Mouse (Mus musculus): ENCODE measurements around the gene Prrx2.
A peak's percentile ranks its signal among the peaks of the same experiment; 100 is the strongest.

Prrx2 gene

GRCm38 (mm10) chr2:30870863-30871262, 36.1 kb downstream of the Prrx2 start:
- no peak for DNase-seq (ENCODE audit: low read depth, low spot score)

DNA sequence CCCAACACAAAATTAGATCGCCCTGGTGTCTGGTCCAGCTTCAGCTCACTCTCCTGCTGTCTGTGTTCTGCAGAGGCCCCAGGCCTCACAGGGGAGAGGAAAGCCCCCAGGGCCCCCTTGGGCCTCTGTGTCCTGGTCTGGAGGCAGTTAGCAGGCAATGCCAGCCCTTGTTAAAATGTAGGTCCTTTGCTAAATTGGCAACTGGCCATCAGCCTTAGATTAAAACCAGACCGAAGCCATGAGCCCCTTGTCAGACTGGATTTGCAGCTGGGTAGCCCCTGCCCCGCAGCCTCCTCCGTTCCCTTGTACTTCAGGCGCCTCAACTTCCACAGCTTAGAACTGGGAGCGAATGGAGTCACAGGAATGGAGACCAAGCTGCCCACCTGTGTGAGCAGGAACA, 37.9 kb downstream of the Prrx2 start:
- DNase-seq (ENCODE audit: low read depth, low spot score): peak; percentile 95

DNA sequence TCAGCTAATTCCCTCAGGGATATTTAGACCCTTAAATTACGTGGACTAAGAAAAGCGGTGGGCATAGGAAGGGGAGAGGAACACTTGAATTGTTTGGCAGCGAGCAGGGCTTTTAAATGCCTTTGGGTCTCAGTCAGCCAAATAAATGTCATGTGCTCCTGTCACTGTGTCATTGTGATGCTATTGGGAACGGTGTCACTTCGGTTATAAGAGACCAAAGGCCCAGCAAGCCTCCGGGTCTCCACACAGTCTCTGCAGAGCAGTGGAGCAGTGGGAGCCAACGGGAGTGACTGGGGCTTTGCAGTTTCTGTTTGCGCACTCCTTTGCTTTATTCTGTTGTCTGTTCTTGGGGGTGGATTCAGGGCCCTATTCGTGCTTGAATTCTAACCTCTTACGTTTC, 39.7 kb downstream of the Prrx2 start:
- no peak for DNase-seq (ENCODE audit: low read depth, low spot score)

DNA sequence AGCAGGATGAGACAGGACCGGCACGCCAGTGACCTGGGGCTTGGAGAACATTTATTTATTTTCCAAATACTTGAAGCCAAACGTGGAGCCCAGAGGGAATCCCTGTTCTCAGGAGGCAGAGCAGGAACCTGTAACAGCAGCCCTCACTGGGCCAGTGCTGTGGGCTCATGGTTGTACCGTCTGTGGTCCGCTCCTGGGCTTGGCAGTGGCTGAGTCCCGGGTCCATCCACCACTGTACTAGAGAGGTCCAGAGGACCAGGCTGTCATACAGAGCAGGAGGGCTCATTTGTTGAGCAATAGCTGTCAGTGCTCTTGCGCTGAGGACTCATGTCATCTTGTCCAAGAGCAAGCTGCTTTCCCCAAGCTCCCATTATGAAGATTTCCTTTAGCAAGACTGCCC, 40.3 kb downstream of the Prrx2 start:
- DNase-seq (ENCODE audit: low read depth, low spot score): no peak

DNA sequence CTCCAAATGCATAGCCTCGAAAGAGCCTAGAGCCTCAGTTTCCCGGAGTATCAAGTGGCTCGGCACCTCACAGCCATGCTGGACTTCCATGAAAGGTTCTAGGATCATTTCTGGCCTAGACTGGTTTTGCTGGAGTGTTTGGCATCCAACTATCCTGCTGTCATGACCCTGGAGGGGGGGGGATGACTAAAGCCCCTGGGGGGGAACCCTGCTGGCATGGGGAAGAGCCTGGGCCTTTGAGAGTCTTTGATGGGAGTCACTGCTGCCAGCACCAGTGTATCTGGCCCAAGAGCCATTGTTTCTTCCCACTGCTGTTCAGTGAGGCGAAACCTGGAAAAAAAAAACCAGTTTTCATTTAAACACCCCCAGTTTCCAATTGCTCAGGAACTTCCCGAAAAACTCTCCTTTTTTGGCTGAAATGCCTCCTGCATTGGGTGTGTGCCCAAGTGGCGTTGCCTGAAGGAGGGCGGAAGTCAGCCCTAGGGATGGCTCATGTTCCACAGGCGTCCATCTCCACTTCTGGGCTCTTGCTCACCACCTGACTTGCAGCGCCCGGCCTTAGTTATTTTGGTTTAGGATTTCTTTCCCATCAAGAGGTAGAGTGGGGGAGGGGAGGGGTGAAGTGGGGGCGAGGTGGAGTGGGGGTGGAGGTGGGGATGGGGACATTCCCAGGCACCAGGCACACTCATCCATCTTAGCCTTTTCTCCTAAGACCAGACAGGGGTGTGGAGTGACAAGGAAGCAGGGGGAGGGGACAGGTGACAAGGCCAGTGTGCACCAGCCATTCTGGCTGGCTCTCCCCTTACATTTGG, 41.1 kb downstream of the Prrx2 start:
- DNase-seq (ENCODE audit: low read depth, low spot score): peak; percentile 46

GRCm38 (mm10) chr2:30879481-30879880, 44.7 kb downstream of the Prrx2 start:
- no peak for DNase-seq (ENCODE audit: low read depth, low spot score)

- DNase-seq (ENCODE audit: low read depth, low spot score): no peak
These were observed 46.4 kb downstream of the Prrx2 start for GRCm38 (mm10) chr2:30881215-30881614.

DNA sequence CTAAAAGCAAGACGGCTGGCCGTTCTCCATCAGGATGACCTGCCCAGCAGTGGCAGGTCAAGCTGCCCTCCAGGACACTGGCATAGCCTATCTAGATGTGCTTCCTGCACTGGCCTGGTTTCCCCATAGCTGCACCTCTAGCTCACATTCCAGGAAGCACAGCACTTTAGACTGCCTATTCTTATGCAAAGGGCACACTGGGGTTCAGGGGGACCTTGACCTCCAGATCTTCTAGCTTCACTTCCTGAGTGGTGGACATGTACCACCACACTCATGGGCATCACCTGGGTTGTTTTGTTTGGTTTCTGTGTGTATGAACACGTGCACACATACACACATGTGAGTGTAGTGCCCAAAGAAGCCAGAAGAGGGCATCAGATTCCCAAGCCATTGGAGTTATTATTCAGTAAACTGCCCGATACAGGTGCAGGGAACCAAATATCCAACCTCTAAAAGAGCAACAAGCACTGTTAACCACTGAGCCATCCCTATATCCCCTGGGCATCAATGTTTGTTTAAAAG, 50.1 kb downstream of the Prrx2 start:
- DNase-seq (ENCODE audit: low read depth, low spot score): no peak

- peak; percentile 67 for DNase-seq (ENCODE audit: low read depth, low spot score)
These were observed 50.8 kb downstream of the Prrx2 start for GRCm38 (mm10) chr2:30885453-30886163.

GRCm38 (mm10) chr2:30891002-30891401, 56.2 kb downstream of the Prrx2 start:
- DNase-seq (ENCODE audit: low read depth, low spot score): peak; percentile 74

DNA sequence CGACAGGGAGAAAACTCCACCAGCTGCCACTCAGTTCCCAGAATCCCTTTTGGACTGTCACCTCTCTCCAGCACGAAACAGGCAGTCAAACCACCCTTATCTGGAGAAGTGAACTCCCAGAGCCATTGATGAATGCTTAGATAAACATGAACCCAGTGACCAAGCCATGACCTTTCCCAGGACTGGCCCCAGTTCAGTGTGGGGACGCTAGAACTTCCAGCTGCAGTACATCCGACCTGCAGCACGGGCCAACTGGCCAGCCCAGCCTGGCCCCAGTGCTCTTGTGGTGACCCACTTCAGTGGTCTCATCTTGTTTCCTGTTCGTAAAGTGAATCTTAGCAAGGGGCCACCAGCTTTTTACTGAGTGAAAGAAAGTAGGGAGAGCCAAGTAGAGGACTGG, 58.6 kb downstream of the Prrx2 start:
- DNase-seq (ENCODE audit: low read depth, low spot score): no peak

DNA sequence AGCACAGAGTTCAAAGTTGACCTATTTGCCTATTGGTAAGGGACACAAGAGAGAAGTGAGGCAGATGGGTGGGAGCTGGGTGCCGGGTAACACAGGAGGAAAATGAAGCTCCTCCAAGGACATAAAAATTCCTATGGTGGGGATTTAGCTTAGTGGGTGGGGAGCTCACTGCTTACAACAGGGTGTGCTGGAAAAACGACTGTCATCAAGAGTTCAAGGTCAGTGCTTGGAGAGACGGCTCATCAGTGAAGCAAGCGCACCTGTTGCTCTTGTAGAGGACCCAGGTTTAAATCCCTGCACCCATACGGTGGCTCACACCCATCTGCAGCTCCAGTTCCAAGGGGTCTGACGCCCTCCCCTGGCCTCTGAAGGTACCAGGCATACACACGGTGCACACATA, 59.2 kb downstream of the Prrx2 start:
- no peak for DNase-seq (ENCODE audit: low read depth, low spot score)

- no peak for DNase-seq (ENCODE audit: low read depth, low spot score)
These were observed 62.5 kb downstream of the Prrx2 start for GRCm38 (mm10) chr2:30897291-30897690.

DNA sequence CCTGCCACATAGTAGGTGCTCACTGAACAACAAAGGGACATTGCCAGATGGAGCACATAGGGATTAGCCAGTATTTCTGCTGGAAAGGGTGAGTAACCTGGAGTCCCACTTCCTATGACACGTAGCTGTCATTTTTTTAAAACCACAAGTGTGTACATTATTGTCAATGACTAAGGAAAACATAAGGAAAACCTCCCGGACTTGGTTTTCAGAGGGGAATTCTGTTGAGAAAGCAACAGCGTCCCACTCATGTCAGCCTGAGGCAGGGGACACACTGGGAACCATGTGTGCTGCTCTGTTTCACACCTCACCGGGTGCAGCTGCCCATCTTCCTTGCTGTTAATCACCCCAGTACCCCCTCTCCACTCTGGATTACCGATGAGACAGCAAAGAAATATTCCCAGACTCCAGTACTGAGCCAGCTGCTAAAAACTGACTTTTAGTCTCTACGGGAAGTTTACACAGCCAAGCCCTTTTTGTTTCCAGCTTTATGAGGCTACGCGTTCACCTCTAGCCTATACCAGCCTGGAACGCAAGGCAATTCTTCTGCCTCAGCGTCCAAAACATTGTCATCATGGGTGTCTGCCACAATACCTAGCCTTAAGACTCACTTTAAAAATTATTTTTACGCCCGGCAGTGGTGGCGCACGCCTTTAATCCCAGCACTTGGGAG, 64.8 kb downstream of the Prrx2 start:
- no peak for DNase-seq (ENCODE audit: low read depth, low spot score)

DNA sequence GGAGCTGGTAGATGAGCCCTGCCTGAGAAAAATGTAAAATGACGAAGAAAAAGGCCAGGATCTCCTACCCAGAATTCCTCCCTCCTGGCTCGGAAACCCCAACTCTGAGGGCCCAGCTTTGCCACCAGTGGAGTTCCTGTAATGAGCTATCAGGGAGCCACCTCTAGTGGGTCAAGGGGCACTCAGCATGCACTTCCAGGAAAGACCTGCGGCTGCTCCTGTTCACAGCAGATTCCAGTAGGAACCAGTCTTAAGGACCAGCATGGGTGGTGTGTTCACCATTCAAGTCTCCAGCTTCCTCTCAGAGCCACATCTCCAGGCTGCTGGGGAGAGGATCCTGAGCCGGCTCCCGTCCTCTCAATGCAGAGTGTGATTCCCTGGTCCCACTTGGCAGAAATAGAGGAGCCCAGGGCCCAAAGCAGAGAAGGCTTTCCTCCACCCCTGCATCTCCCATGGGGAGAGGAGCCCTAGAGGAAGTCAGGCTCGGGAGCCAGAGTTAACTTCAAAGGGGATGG, 66.9 kb downstream of the Prrx2 start:
- DNase-seq (ENCODE audit: low read depth, low spot score): no peak

DNA sequence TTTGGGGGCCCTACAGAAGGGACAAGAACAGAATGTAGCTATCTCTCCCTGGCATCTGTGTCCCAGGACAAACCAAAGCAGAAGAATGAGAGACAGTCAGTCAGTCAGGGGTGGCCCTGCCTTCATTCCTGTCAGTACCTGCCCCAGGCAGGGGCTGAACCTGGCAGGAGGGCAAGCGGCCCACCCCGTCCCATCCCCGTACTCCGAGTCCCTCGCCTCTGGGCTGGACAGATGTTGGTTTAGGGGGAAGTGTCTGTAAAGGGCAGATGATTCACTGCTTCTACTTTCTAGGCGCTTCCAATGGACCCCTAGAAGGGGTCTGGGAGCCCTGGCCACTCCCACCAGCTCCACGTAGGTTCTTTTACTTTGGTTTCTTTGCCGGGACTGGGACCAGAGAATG, 67.5 kb downstream of the Prrx2 start:
- DNase-seq (ENCODE audit: low read depth, low spot score): no peak

DNA sequence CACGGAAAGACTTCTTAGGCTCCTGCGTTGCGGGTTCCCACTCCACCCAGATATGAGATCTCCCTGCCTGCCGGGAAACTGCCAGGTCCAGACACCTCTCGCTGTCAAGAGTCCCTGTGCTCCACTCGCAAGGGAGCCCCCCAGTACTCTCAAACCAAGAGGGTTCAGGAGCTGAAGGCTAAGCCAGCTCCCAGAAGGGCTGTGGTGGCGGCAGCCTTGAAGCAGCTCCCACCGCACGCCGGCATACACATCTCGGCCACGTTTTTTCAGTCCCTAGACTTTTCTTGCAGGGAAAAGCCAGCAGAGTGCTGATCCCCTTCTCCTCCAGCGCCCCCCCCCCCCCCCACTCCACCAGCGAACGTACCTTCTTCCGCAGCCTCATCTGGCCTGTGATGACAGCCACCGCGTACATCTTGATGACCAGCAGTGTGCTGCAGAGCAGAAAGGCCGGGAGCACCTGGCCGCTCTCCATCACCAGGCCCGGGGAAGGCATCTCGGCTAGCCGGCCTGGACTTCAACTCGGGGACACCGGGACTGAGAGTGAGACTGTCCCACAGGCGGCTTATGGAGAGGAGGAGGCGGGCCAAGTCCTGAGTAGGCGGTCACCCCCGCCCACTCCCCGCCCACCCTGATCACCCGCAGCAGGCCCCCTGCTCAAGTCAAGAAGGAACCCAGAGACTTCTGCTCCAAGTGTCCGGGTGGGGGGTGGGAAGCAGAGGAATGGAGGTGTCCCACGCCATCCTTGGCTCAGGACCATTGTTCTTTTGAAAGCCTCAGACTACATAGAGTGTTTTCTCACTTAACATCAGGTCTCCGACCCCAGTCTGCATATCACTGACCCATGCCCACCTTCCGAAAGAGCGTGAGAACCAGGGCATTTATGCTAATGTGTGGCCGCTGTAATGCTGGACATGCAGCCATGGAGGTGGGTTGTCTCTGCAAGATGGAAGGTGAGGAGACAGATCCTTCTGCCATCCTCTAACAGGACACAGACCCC, 68.3 kb downstream of the Prrx2 start:
- DNase-seq (ENCODE audit: low read depth, low spot score): peak; percentile 36

- DNase-seq (ENCODE audit: low read depth, low spot score): no peak
These were observed 69.5 kb downstream of the Prrx2 start for GRCm38 (mm10) chr2:30904231-30904630.

DNA sequence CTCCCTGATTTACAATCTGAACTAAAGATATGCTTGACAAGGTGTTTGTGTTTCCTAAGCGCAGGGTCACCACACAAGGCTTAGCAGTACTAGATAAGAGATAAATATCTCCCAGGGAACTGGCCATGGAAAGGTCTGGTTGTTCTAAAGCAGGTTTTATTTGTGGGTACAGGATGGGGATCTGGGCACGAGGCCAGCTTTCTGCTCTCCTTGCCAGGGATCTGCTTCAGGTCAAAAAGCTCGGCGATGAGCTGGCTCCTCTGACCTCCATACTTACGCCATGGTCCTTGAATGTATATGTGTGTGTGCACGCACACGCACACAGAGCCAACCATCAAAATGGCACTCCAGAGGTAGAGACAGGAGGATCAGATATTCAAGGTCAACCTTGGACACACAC, 70.2 kb downstream of the Prrx2 start:
- DNase-seq (ENCODE audit: low read depth, low spot score): no peak

DNA sequence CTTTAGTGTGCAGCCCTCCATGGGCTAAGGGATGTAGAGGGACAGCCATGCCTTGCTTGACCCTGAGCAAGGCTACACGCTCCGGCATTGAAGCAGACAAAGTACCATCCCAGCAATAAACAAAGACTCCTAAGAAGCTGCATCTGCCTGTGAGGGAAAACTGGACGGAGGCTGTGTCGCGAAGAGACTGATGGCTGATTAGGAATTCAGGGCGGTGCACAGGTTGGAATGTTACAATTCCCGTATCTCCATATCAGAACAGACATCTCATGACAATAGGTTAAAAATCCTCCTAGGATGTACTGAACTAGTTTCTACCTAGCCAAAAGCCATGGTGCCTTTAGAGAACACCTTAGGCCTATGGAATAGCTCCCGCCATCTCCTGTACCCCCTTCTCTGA, 71.1 kb downstream of the Prrx2 start:
- DNase-seq (ENCODE audit: low read depth, low spot score): no peak

DNA sequence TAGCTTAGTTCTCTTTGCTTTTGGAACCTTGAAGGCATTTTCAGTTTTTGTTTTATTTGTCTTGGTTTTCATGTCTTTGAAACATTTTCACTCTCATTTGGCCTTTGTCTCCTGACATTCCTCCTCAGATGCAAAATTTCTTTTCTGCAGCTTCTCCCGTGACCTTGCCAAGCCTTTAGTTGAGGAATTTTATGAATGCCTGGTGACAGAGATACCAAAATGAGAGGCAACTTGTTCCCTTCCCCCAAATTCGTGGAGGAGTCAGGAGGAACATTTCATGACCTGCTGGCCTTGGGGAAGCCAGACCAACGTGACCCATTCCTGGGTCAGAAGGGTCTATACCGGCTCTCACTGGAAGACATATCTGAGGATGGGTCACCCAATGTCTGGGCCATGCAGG, 71.9 kb downstream of the Prrx2 start:
- DNase-seq (ENCODE audit: low read depth, low spot score): no peak
